Mouse (Mus musculus): ENCODE measurements around the gene Nat8.
"Not testable (repeated sequence)": the region's sequence is repeated elsewhere in the genome, so short reads cannot be mapped to it uniquely, and the experiment has no call there.

Gene Nat8

DNA sequence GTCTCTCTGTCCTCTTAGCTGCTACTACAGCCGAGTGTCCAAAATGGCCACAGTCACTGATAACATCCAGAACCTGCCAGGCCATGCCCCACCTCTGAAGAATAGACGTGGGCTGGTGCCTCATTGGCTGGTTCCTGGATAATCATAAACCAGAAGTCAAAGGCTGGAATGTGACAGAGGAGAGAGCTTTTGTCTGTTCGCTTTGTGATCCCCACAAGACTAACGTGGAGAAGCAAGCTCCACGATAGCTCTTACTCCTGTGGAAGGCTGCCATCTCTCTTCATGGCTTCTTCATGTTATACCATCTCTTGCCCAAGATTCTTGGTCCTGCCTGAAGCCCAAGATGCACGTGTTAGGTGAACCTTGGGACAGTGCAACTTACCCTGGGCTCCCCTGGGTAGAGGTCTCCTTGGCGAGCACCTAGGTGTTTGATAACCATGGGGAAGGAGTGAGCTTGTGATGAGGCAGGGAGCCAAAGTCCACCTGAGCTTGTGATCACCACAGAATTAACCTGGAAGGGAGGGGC is at the start of gene Nat8:
Nat8 (minus strand) TSS at position 287 of the 526 bp plus-strand sequence.
- no peak for DNase-seq

DNA sequence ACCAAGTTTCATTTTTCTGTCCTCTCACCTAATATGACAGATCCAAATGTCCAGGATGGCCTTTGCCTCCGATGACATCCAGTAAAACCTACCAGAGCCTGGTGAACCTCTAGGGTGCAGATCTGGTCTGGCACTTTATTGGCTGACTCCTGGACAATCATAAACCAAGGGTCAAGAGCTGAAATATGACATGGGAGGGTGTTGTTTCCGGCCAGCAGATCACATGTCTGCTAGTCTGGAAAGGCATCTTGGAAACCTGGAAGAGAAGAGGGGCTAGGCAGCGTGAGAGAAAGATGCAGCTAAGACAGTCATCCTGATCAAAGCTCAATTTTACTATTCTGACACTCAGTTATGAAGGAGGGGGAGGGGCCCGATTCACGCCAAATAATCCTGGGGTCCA is 37.1 kb upstream of the Nat8 start, which contains the start of gene Nat8f2:
Nat8f2 (minus strand) TSS at position 153 of the 400 bp plus-strand sequence.
- not testable (repeated sequence) for DNase-seq

DNA sequence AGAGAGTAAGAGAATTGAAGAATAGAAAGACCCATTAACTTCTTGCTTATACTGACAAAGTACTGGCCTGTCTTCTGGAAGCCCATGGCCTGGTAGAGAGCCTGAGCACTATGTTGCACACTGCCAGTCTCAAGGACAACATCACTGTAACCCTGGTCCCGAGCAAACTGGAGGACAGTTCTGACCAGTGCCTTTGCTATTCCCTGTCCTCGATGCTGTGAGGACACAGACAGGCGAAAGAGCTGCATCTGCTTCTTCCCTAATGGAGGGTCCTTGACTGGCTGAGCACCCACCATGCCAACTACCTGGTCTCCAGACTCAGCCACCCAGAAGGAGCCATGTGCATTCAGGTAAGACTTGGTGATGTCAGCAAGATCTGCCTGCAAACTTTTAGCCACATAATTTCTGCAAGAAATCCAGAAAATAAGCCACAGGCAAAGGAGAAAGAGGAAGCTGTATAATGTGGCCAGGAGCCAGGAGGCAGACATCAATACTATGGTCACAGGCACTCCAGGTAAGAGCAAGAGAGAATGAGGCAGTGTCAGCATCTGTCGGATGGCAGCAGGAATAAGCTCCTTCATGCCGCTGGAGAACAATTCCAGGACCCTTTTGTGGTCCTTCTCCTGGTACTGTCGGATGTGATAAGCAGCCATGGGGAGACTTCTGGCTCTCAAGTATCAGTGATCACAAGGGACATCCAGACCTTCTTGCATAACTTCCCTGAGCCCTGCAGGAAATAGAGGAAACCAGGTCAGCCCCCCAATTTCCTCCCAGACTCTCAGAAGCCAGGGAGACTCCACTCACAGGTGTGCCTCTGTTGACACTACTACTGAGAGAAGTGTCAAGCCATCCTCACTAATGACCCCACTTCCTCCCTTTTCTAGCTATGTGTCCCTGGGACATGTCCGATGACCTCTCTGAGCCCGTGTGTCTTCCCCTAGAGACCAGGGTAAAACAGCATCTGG is 36.1 kb upstream of the Nat8 start:
- no peak for DNase-seq

DNA sequence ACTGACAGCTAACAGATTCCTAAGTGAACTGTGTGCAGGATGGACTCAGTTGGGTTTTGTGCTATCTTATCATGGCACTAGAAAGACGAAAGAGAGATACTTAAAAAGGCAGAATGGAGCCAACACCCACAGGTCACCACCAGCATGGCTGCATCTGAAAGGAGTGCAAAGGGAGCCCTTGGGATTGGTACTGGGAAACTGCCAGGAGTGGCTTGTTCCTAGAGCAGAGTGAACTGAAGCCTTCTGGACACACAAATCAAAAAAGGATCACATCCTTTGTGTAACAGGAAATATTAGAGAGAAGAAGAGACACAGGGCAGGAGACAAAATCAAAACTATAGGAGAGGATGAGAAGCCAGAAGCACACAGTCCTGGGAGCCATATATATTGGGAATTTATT is 35.1 kb upstream of the Nat8 start:
- DNase-seq = not testable (repeated sequence)

DNA sequence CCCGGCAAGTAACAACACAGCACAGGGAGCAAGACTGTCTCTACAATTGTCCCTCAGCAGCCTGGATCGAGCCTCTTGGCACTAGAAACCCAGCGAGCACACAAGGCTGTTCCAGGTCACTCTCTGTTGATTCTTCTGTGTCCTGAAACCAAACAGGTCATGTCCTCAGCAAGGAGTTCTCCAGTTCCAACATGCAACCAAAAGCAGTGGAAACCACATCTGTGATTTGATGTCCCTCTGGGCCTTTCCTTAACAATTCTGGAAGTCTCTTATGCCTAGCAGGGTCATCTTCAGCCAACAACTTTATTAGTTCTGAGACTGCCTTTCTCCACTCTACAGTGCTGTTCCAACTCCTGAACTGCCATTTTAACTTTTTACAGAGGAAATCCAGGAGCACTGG is 34.3 kb upstream of the Nat8 start:
- DNase-seq = not testable (repeated sequence)

DNA sequence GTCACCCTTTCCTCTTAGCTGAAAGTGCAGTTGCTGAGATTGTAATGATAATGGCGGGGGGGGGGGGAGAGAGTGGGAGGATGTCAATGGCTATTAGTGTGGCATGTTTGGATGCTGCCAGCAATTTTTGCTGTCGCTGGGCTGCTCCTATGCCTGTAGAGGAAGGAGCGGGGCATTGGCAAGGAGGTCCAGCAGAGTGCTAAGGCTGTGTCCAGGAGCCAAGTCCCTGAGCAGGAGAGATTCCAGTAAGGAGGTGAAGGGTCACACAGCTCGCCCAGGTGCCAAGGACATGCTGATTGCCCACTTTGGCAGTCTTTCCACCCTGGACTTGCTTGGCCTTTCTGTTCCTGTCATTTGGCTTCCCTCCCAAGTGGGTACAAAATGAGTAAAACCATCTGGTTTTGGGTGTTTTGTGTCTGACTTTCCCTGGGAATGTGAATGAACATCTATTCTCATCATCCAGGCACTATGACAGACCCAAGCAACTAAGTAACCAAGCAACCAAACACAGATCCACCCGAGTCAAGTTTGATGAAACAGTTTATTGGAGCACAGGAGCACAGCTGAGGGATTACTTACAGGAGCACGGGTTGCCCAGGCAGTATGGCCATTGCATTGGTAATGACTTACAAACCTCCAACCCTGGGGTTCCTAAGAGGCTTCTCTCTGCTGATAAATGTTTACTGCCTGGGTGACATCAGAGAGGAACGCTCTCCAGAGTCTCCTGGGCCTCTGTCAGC is 33.2 kb upstream of the Nat8 start:
- not testable (repeated sequence) for DNase-seq

DNA sequence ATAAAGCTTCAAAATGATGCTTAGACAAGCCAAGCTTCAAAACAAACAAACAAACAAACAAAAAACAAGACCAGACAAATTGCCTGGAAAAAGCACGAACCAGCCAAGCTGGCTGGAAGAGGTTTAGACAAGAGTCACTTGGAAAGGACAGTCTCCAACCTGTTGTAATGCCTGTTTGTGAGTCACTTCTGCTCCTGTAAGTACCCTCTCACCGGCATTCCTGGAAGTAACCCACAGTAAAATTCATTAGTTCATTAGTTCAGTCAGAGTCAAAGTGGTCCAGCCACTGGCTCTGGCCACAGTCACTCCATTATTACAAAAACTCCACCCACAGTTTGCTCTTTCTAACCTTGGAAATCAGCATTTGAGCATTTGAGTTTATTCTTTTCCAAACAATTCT is 32.0 kb upstream of the Nat8 start:
- no peak for DNase-seq

DNA sequence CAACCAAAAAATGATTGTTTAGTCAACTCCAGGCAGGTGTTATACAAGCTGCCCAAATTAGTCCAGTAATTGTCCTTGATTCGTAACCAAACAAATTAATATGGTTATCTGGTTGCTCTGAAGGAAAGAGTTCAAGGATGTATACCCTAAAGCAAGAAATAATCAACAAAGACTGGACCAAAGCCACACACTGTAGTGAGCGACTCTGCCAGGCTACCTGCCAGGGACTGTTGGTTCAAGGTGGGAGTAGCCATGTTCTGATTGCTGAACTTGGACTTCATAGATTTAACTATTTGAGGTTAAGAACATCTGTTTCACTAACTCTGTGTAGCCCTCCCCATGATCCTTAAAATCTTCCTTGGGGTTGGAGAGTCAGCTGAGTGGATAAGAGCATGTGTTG is 31.3 kb upstream of the Nat8 start:
- DNase-seq = no peak

DNA sequence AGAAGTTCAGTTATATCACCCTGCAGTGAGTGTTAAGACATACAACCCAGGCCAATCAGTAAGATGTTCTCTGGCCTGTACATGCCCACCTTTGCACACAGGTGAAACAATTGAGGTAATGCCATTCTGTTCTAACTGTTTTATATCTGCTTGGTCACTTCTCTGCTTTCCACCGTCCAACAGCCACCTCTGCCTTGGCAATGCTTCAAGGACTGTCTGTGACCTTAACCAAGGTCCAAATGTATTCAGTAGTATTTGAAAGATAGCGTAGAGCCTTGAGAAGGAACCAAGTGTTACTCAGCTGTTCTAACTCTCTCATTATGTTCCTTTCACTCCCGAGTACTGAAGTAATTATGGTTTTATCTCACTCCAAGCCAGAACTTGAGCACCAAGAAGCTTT is 30.7 kb upstream of the Nat8 start:
- DNase-seq = no peak

DNA sequence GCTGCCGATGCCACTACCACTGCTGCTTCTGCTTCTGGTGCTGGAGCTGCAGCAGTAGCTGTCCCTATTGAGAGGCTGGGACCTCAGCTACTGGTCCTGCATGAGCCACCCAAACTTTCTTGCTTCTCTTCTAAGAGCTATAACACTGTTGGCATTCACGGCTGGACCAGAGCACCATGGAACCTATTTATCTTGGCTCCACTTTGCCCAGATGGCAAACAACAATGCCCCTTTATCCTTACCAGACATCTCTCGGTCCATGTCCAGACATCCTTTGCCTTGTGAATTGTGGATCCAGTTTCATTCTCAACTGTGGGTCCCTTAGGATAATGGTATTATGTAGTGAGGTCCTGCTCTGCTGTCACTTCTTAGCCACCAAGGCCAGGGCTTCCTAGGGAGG is 29.4 kb upstream of the Nat8 start:
- no peak for DNase-seq

DNA sequence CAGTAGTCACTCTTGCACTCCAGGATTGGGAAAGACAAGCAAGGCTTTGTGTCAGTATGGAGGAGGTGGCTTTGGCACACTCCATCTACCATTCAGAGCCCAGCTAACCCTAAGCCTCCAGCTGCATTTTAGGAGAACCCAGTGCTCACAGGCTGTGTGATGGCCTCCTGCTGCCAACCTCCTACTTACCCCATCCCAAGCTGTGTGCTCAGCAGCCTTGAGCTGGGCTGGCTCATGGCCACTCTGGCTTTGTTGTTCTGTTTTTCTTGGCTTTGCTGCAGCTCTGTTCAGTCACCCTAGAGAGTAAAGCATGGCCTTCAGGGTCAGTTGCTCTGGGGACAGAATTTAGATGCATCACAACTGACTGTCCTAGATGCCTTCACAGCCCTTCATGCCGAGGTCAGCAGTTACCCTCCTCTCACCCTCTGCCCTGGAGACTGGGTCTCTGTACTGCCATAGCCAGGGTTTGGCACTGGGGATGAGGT is 24.4 kb upstream of the Nat8 start:
- DNase-seq = no peak

DNA sequence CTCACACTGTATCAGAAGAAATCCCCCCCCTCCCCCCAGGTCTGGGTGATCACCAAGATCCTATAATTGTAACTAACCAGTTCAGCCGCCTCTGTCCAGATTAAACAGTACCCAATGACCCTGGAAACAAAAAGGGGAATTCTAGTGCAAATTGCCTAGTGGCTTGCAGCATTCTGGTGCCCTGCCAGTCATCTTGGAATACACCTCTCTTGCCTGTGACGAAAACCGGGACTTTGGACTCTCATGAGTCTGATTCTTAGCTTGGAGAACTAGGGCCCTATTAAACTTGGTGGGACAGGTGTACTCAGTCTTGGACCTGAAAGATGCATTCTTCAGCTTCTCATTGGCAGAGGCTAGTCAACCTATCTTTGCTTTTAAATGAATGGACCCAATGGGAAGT is 21.6 kb upstream of the Nat8 start:
- DNase-seq = no peak

DNA sequence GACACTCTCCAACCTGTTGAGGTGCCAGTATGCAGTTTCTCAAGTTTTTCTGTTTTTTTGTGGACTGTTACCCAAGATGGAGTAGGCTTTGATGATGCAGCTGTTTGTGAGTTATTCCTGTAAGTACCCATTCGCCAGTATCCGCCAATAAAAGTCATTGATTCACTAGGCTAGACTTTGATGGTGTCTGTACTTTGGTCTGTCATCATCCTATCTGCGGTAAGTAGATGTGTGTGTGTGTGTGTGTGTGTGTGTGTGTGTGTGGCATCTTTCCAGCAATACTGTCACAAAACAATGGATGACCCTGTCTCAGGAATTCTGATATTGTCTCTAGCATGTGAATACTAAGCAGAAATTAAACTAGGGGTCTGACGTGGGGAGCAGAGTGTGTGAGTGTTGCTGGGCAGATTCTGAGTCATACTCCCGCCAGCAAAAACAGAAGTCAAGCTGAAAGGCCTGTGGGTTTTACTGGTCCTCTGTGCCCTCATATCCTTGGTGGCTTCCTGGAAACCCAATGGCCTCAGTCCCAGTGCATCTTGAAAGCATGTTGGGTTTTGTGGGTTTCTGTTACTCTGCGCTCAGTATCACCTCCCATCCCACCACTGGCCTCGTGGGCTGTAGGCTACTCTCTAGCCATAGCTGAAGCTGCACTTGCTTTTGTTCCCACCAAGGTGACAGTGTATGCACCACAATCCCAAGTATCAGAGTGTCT is 19.3 kb upstream of the Nat8 start:
- DNase-seq = no peak

DNA sequence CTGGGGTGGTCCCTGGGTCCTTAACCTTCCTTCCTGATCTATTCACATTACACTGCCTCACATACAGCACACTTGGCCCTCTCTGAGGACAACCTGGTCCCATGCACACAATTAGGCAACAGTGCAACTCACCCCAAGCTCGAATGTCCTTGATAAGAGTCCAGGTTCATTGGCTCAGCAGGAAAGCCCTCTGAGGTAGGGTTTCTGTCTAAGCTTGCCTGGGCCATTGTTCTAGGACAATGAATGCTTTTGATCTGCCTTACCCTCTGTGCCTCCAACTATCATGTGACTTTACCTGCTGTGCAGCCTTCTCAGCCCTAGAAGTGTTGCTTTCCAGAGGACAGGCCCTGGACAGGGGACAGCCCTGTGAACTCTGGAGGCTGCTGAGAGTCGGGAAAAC is 17.4 kb upstream of the Nat8 start:
- DNase-seq = no peak

DNA sequence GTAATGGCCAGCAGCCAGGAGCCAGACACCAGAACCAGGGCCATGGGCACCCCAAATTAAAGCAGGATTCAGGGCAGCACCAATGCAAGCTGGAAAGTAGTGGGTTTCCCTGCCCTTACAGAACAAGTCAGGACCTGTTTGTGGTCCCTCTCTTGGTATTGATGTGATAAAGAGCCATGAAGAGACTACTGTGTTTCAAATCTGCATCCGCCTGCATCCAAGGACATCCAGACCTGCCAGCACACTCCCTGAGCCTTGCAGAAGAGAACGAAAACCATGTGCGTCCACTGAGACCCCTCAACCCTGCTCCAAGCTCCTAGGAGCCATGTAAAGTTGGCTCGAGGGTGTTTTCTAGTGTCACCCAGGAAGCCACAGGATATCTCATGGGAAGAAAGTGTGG is 16.3 kb upstream of the Nat8 start:
- DNase-seq = no peak

DNA sequence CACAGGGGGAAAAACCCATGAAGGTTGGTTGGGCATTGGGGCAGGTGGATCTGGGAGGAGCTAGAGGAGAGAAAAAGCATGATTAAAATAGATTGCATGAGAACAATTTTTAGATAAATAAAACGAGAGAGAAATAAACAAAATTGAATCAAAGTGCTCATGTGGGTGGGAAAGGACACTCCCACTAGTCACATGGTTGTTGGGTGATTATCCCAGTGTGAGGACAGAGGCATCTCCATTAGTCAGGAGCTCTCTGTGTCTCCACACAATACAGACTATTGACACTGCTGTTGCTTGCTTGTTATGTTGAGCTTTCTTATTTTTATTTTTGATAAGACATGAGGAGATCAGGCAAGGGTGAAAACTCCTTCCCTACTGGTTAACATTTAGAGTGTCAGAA is 15.0 kb upstream of the Nat8 start:
- DNase-seq = no peak

DNA sequence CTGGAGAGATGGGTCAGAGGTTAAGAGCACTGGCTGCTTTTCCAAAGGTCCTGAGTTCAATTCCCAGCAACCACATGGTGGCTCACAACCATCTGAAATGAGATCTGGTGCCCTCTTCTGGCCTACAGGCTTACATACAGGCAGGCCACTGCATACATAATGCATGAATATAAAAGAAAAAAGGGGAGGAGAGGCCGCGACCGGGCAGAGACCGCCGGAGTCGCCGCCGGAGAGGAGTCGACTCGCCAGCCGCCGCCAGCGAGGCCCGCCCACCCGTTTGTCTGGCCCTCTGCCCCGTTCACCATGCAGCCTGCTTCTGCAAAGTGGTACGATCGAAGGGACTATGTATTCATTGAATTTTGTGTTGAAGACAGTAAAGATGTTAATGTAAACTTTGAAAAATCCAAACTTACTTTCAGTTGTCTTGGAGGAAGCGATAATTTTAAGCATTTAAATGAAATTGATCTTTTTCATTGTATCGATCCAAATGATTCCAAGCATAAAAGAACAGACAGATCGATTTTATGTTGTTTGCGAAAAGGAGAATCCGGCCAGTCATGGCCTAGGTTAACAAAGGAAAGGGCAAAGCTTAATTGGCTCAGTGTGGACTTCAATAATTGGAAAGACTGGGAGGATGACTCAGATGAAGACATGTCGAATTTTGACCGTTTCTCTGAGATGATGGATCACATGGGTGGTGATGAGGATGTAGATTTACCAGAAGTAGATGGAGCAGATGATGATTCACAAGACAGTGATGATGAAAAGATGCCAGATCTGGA is 12.0 kb upstream of the Nat8 start:
- DNase-seq = not testable (repeated sequence)

DNA sequence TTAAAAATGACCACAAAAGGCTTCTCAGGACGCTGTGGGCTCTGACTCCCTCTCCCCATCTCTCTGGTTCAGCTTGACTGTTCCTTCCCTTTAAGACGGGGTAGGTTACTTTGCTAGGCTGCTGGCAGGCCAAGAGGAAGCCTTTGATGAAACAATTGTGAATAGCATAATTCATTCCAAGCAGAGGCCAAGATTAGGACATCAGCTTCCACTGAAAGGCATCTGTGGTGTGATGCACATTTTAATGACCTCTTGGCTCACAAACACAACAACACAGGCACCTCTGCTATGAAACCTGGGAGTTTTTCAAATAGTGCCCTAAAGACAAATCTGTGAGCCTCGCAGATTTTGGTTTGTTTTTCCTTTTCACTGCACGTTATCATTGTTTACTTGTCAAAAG is 8.1 kb upstream of the Nat8 start:
- no peak for DNase-seq

DNA sequence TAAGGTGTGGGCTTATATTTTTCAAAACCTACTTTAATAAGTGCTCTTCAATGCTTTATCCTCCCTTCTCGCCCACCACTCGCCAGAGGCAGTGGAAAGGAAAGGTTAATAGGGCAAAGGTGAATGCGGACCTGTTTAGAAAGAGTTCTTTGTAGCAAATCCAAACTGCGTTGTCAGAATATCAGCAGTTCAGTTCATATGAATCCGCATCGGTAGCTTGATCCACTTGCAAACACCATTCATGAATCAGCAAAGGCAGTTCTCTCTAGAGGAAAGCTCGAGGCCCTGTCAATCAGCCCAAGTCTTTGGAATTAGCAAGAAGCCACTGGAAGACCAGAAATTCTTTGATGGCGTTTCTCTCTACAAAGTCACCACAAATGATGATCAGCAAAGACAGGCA is 6.8 kb upstream of the Nat8 start:
- no peak for DNase-seq

DNA sequence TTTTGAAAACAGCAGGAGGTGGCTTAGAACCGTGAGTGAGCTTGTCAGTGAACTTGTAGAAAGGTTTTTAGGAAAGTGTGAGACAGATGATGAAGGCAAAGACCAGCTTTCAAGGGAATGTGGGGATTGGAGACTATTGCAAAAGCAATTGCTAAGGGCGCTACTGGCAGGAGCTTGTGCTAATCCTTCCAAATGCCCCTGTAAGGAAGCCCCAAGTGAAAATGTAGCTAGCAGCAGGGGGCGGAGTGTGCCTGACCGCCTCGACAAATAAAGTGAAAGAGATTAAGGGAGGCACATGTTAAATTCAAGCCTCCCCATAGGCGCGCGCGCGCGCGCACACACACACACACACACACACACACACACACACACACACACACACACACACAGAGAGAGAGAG is 5.4 kb upstream of the Nat8 start:
- DNase-seq = not testable (repeated sequence)

DNA sequence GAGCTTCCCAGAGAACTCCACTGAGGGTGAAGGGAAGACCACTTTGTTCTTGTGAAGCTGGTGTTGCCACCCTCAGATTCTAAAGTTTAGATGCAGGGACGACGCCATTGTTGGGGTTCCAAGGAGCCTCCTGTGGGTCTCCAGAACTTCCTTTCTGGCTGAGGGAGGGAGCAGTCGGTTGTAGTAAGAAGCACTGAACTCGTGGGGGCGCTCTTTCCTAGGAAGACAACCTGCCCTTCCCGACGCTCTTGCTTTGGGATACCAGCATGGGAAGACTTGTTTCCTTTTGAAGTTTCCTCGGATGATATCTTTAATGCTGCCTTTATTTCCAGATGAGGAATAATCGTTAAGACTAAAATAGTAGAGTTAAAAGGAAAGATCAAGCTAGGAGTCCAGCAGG is 4.9 kb upstream of the Nat8 start:
- peak in 1 of 2 experiments; percentile 25 for DNase-seq

DNA sequence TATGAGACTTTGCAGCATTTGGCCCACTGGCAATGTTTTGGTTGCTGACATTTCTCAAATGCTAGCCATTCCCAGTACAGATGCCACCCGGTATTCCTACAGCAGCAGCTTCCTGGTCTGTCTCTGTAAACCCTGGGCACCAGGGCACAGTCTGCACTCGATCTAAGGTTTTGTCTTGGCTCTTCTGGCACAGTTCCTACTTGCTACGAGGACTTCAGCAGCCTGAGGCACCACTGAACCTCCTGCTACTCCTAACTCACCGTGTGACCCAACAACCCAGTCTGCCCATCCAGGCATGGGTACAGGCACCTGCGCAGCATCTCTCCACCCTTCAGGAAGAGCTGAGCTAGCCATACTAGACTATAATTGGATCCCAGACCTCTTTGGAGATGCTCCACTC is 4.2 kb upstream of the Nat8 start:
- DNase-seq = not testable (repeated sequence)
